Mouse (Mus musculus) forebrain, postnatal 0 days (tissue): Measurements from ENCODE around the gene Tubg2. TPM values are rescaled to one million over a fixed set of nuclear protein-coding genes. Genes with fewer than 3 reads are reported as not detected.

Source experiments
- ATAC-seq: fragments of 200-750 bp; cut with Nextera tagmentation; 2 replicates; pipeline ENCODE4 v1.8.0; 2017; ENCODE audit warnings: mild to moderate bottlenecking, moderate library complexity
- DNase-seq: peaks from one replicate; pipeline ENCODE4 v3.0.0-alpha.2; 2015
- H3K27ac ChIP-seq: fragments of 300-500 bp; sonication (generic); 2 replicates; pipeline ENCODE4 v1.5.1; 2014; ENCODE audit warnings: low read depth, mild to moderate bottlenecking, antibody characterized with exemption, low read length, moderate library complexity, mixed read lengths
- H3K27me3 ChIP-seq: fragments of 300-500 bp; sonication (generic); 2 replicates; pipeline ENCODE4 v1.6.1; 2014; ENCODE audit warnings: mild to moderate bottlenecking, low read length, mixed read lengths; ENCODE audit not compliant: insufficient read depth
- H3K36me3 ChIP-seq: fragments of 300-500 bp; sonication (generic); 2 replicates; pipeline ENCODE4 v1.6.1; 2014; ENCODE audit warnings: mild to moderate bottlenecking, moderate library complexity; ENCODE audit not compliant: insufficient read depth
- H3K4me1 ChIP-seq: fragments of 300-500 bp; sonication (generic); 2 replicates; pipeline ENCODE4 v1.6.1; 2014; ENCODE audit warnings: antibody characterized with exemption; ENCODE audit not compliant: insufficient read depth
- H3K4me2 ChIP-seq: fragments of 300-500 bp; sonication (generic); 2 replicates; pipeline ENCODE4 v1.6.1; 2014; ENCODE audit warnings: low read depth, mild to moderate bottlenecking, moderate library complexity
- H3K4me3 ChIP-seq: fragments of 300-500 bp; sonication (generic); 2 replicates; pipeline ENCODE4 v1.5.1; 2014; ENCODE audit warnings: low read depth, low read length, mixed read lengths
- H3K9ac ChIP-seq: fragments of 300-500 bp; sonication (generic); 2 replicates; pipeline ENCODE4 v1.6.1; 2014; ENCODE audit warnings: mild to moderate bottlenecking
- H3K9me3 ChIP-seq: fragments of 300-500 bp; sonication (generic); 2 replicates; pipeline ENCODE4 v1.6.1; 2016; ENCODE audit warnings: low read length
- CTCF ChIP-seq: sonication (generic); IDR thresholded peaks from 2 replicates; pipeline ENCODE4 v1.5.1; 2016; ENCODE audit warnings: antibody characterized with exemption, control low read depth, low read depth
- WGBS: fragments of 180-500 bp; shearing (Covaris S2); extraction: QIAGEN DNeasy Blood & Tissue Kit; methylation state at CpG from one replicate; pipeline ENCODE4 v1.1.7; 2014; 5-methylcytosine and 5-hydroxymethylcytosine counted together
- polyA plus RNA-seq: library from polyadenylated mRNA; unstranded; fragments of >200 nt; fragmentation: Nextera tagmentation; extraction: Ambion mirVana; gene quantifications from 2 replicates; pipeline ENCODE4 v1.2.1, GENCODE M21; 2015
- total RNA-seq: library from RNA; depleted of rRNA; stranded (reverse); fragments of >200 nt; gene quantifications from 2 replicates; pipeline ENCODE4 v1.2.3, GENCODE M21; 2014

Gene Tubg2
- total and polyA plus RNA-seq, 2 experiments from 2014 or later, result 28.6 to 69.7 TPM

- no peak for TF ChIP-seq CTCF
- H3K4me1 ChIP-seq, result no peaks in the 10 kb centered on the region
- no peak overlapping the region for H3K4me2 ChIP-seq
- no peaks in the 10 kb centered on the region for H3K9me3 ChIP-seq
- H3K4me3 ChIP-seq, result no peak overlapping the region
- no peaks in the 10 kb centered on the region for H3K27me3 ChIP-seq
- H3K9ac ChIP-seq, result no peak overlapping the region
- no peak overlapping the region for H3K27ac ChIP-seq
- 85% methylated on average over 6 of the region's 6 CpGs for WGBS
- DNase-seq (no peak), ATAC-seq (no peak)
- H3K36me3 ChIP-seq, result peaks cover 28% of the 10 kb centered on the region
These were observed 36.9 kb downstream of the Tubg2 start for GRCm38 (mm10) chr11:101192646-101193045.

- H3K27me3 ChIP-seq, result no peaks in the 10 kb centered on the region
These were observed 37.4 kb downstream of the Tubg2 start for GRCm38 (mm10) chr11:101193076-101193475.

GRCm38 (mm10) chr11:101194137-101194536 is 38.4 kb downstream of the Tubg2 start:
- H3K9ac ChIP-seq, result no peak overlapping the region

More at GRCm38 (mm10) chr11:101193076-101193475, 37.4 kb downstream of the Tubg2 start:
- no peak overlapping the region for H3K4me3 ChIP-seq
- no peak overlapping the region for H3K9ac ChIP-seq
- no peak overlapping the region for H3K27ac ChIP-seq
- WGBS, result 86% methylated on average over 7 of the region's 7 CpGs
- peaks cover 32% of the 10 kb centered on the region for H3K36me3 ChIP-seq
- no peak for TF ChIP-seq CTCF
- no peak overlapping the region for H3K4me2 ChIP-seq
- H3K9me3 ChIP-seq, result no peaks in the 10 kb centered on the region
- no peak for ATAC-seq
- no peak for DNase-seq
- H3K4me1 ChIP-seq, result no peaks in the 10 kb centered on the region

GRCm38 (mm10) chr11:101194643-101195042 is 38.9 kb downstream of the Tubg2 start:
- DNase-seq, result no peak
- 91% methylated on average over 6 of the region's 6 CpGs for WGBS

More at GRCm38 (mm10) chr11:101194137-101194536, 38.4 kb downstream of the Tubg2 start:
- H3K4me3 ChIP-seq, result no peak overlapping the region
- WGBS, result 63% methylated on average over 5 of the region's 5 CpGs
- no peaks in the 10 kb centered on the region for H3K9me3 ChIP-seq
- no peak for TF ChIP-seq CTCF
- no peak for DNase-seq
- no peak overlapping the region for H3K4me2 ChIP-seq
- H3K36me3 ChIP-seq, result peaks cover 43% of the 10 kb centered on the region
- no peak for ATAC-seq
- no peaks in the 10 kb centered on the region for H3K4me1 ChIP-seq
- H3K27me3 ChIP-seq, result no peaks in the 10 kb centered on the region
- H3K27ac ChIP-seq, result no peak overlapping the region

GRCm38 (mm10) chr11:101195101-101195500 is 39.4 kb downstream of the Tubg2 start:
- DNase-seq (no peak), ATAC-seq (no peak)
- no peak overlapping the region for H3K27ac ChIP-seq
- no peak overlapping the region for H3K9ac ChIP-seq
- peaks cover 53% of the 10 kb centered on the region for H3K36me3 ChIP-seq
- 73% methylated on average over 1 of the region's 1 CpGs for WGBS
- TF ChIP-seq CTCF, result no peak
- H3K4me3 ChIP-seq, result no peak overlapping the region
- H3K9me3 ChIP-seq, result no peaks in the 10 kb centered on the region
- no peak overlapping the region for H3K4me2 ChIP-seq
- H3K27me3 ChIP-seq, result no peaks in the 10 kb centered on the region
- no peaks in the 10 kb centered on the region for H3K4me1 ChIP-seq

More at GRCm38 (mm10) chr11:101194643-101195042, 38.9 kb downstream of the Tubg2 start:
- no peak for ATAC-seq
- no peaks in the 10 kb centered on the region for H3K4me1 ChIP-seq
- H3K9ac ChIP-seq, result no peak overlapping the region
- no peak overlapping the region for H3K4me2 ChIP-seq
- no peak overlapping the region for H3K27ac ChIP-seq
- H3K27me3 ChIP-seq, result no peaks in the 10 kb centered on the region
- TF ChIP-seq CTCF, result no peak
- no peaks in the 10 kb centered on the region for H3K9me3 ChIP-seq
- no peak overlapping the region for H3K4me3 ChIP-seq
- H3K36me3 ChIP-seq, result peaks cover 48% of the 10 kb centered on the region

- 89% methylated on average over 8 of the region's 8 CpGs for WGBS
- H3K27me3 ChIP-seq, result no peaks in the 10 kb centered on the region
- H3K27ac ChIP-seq, result no peak overlapping the region
- H3K4me1 ChIP-seq, result no peaks in the 10 kb centered on the region
- ATAC-seq, result no peak
- H3K9ac ChIP-seq, result no peak overlapping the region
- DNase-seq, result no peak
- no peak overlapping the region for H3K4me3 ChIP-seq
- no peaks in the 10 kb centered on the region for H3K9me3 ChIP-seq
- peaks cover 57% of the 10 kb centered on the region for H3K36me3 ChIP-seq
- no peak for TF ChIP-seq CTCF
- no peak overlapping the region for H3K4me2 ChIP-seq
These were observed 39.9 kb downstream of the Tubg2 start for GRCm38 (mm10) chr11:101195571-101195970.

- no peak for TF ChIP-seq CTCF
- H3K4me1 ChIP-seq, result no peaks in the 10 kb centered on the region
- H3K9me3 ChIP-seq, result no peaks in the 10 kb centered on the region
- no peak overlapping the region for H3K4me3 ChIP-seq
- no peak overlapping the region for H3K27ac ChIP-seq
- DNase-seq (no peak), ATAC-seq (no peak)
- no peak overlapping the region for H3K4me2 ChIP-seq
- WGBS, result 95% methylated on average over 8 of the region's 8 CpGs
- H3K9ac ChIP-seq, result no peak overlapping the region
- H3K36me3 ChIP-seq, result peaks cover 59% of the 10 kb centered on the region
- no peaks in the 10 kb centered on the region for H3K27me3 ChIP-seq
These were observed 40.5 kb downstream of the Tubg2 start for GRCm38 (mm10) chr11:101196175-101196574.
